Mouse (Mus musculus): Measurements from ENCODE around the gene Barhl1. TPM values are rescaled to one million over a fixed set of nuclear protein-coding genes. Genes with fewer than 3 reads are reported as not detected.

Gene Barhl1
- total and polyA plus RNA-seq, 3 experiments, result 0.07 to 0.11 TPM; not detected in 1

GRCm38 (mm10) chr2:28915104-28915738, 1.2 kb downstream of the Barhl1 start:
- DNase-seq (ENCODE audit: low spot score) (no peak), ATAC-seq (ENCODE audit: extremely low read depth, insufficient number of reproducible peaks, low FRiP score, poor library complexity, severe bottlenecking) (no peak)
- Histone ChIP-seq H3K9me3 (replicated peaks) (peaks cover 22% of the 10 kb centered on the region), H3K4me3 (ENCODE audit: low read depth, low read length) (no peak overlapping the region), H3K4me1 (ENCODE audit: insufficient read depth, low read depth, low read length) (no peaks in the 10 kb centered on the region), H3K27me3 (ENCODE audit: insufficient read depth, low read length) (peaks cover 5% of the 10 kb centered on the region; the same call in 1 of the 2 replicates), H3K36me3 (replicated peaks) (peaks cover 15% of the 10 kb centered on the region)
- TF ChIP-seq GATA2 (IDR thresholded peaks at IDR 0.05; ENCODE audit: borderline replicate concordance, low read depth, low read length) (no peak), POLR2AphosphoS5 (IDR thresholded peaks at IDR 0.05; ENCODE audit: insufficient replicate concordance, low read depth, low read length) (no peak), CTCF (IDR thresholded peaks at IDR 0.05; ENCODE audit: low read depth, low read length) (no peak), GATA1 (IDR thresholded peaks at IDR 0.05; ENCODE audit: borderline replicate concordance, low read length) (no peak), TAL1 (conservative IDR thresholded peaks at IDR 0.05; ENCODE audit: low read depth, low read length) (no peak)

GRCm38 (mm10) chr2:28914121-28914520, 2.3 kb downstream of the Barhl1 start:
- Histone ChIP-seq H3K27me3 (ENCODE audit: insufficient read depth, low read length) (peaks cover 5% of the 10 kb centered on the region; the same call in 1 of the 2 replicates), H3K4me3 (ENCODE audit: low read depth, low read length) (no peak overlapping the region), H3K4me1 (ENCODE audit: insufficient read depth, low read depth, low read length) (no peaks in the 10 kb centered on the region), H3K36me3 (replicated peaks) (peaks cover 24% of the 10 kb centered on the region), H3K9me3 (replicated peaks) (peaks cover 22% of the 10 kb centered on the region)
- no peak for ATAC-seq (ENCODE audit: extremely low read depth, insufficient number of reproducible peaks, low FRiP score, poor library complexity, severe bottlenecking)
- TF ChIP-seq CTCF (IDR thresholded peaks at IDR 0.05; ENCODE audit: low read depth, low read length), result no peak
- TF ChIP-seq GATA2 (IDR thresholded peaks at IDR 0.05; ENCODE audit: borderline replicate concordance, low read depth, low read length), result no peak
- TF ChIP-seq POLR2AphosphoS5 (IDR thresholded peaks at IDR 0.05; ENCODE audit: insufficient replicate concordance, low read depth, low read length), result no peak
- TF ChIP-seq GATA1 (IDR thresholded peaks at IDR 0.05; ENCODE audit: borderline replicate concordance, low read length), result no peak
- no peak for TF ChIP-seq TAL1 (conservative IDR thresholded peaks at IDR 0.05; ENCODE audit: low read depth, low read length)
- no peak for DNase-seq (ENCODE audit: low spot score)

DNA sequence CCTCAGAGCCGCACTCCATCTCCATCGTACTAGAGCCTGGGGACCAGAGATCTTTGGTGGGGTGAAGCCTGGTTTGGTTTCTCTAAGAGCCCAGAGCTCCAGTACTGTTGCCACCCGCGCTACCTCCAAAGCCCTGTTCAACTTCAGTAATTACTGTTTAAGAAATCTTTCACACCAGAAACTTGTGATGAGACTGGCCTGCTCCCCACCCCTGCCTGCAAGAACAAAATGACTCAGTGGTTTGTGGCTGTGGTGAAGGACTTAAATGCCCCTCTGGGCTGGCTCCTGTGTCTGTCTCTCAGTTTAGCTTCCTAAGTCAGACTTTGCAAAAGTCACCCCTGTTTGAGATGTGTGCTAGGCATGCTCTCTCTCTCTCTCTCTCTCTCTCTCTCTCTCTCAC, 3.5 kb downstream of the Barhl1 start:
- TF ChIP-seq GATA2 (IDR thresholded peaks at IDR 0.05; ENCODE audit: borderline replicate concordance, low read depth, low read length), result no peak
- no peak for TF ChIP-seq TAL1 (conservative IDR thresholded peaks at IDR 0.05; ENCODE audit: low read depth, low read length)
- no peak for TF ChIP-seq CTCF (IDR thresholded peaks at IDR 0.05; ENCODE audit: low read depth, low read length)
- no peak for TF ChIP-seq POLR2AphosphoS5 (IDR thresholded peaks at IDR 0.05; ENCODE audit: insufficient replicate concordance, low read depth, low read length)
- no peak for TF ChIP-seq GATA1 (IDR thresholded peaks at IDR 0.05; ENCODE audit: borderline replicate concordance, low read length)
- H3K4me1 ChIP-seq (ENCODE audit: insufficient read depth, low read depth, low read length), result no peaks in the 10 kb centered on the region
- no peak overlapping the region for H3K4me3 ChIP-seq (ENCODE audit: low read depth, low read length)
- ATAC-seq (ENCODE audit: extremely low read depth, insufficient number of reproducible peaks, low FRiP score, poor library complexity, severe bottlenecking) (no peak), DNase-seq (ENCODE audit: low spot score) (no peak)
- peaks cover 3% of the 10 kb centered on the region; the same call in 1 of the 2 replicates for H3K27me3 ChIP-seq (ENCODE audit: insufficient read depth, low read length)
- peaks cover 36% of the 10 kb centered on the region for H3K36me3 ChIP-seq (replicated peaks)
- peaks cover 22% of the 10 kb centered on the region for H3K9me3 ChIP-seq (replicated peaks)

DNA sequence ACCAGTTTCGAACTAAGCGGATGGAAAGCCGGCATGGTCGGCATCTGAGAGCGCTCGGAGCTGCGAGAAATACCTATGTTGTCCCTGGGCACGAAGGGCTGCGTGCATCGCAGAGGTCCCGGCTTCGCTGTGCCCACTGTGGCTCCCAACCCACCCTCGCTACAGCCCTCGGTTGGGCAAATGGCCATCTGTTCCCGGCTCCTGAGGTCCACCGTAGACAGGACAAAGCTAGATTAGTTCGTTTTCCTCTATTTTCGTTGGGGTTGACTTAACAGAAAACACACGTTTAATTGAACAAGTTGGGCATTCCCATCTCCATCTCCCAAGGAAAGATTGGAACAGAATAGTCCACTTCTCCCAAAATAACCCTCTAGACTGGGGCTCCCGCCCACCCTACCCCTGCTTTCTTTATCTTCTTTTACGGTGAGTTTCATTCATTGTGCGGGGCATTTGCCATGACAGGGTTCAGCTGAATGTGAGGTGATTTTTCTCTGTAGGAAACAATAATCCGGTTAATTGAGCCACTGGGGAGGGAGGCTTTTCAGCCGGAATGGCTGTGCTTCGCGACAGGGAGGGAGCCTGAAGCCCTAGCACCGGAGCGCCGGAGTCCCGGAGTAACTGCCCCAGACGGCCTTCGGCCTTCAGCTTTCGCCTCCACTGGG, 4.3 kb downstream of the Barhl1 start:
- Histone ChIP-seq H3K4me3 (ENCODE audit: low read depth, low read length) (no peak overlapping the region), H3K27me3 (ENCODE audit: insufficient read depth, low read length) (peaks cover 2% of the 10 kb centered on the region; the same call in 1 of the 2 replicates), H3K36me3 (replicated peaks) (peaks cover 43% of the 10 kb centered on the region), H3K4me1 (ENCODE audit: insufficient read depth, low read depth, low read length) (no peaks in the 10 kb centered on the region), H3K9me3 (replicated peaks) (peaks cover 14% of the 10 kb centered on the region)
- DNase-seq (ENCODE audit: low spot score) (no peak), ATAC-seq (ENCODE audit: extremely low read depth, insufficient number of reproducible peaks, low FRiP score, poor library complexity, severe bottlenecking) (no peak)
- TF ChIP-seq TAL1 (conservative IDR thresholded peaks at IDR 0.05; ENCODE audit: low read depth, low read length) (no peak), POLR2AphosphoS5 (IDR thresholded peaks at IDR 0.05; ENCODE audit: insufficient replicate concordance, low read depth, low read length) (no peak), CTCF (IDR thresholded peaks at IDR 0.05; ENCODE audit: low read depth, low read length) (no peak), GATA1 (IDR thresholded peaks at IDR 0.05; ENCODE audit: borderline replicate concordance, low read length) (no peak), GATA2 (IDR thresholded peaks at IDR 0.05; ENCODE audit: borderline replicate concordance, low read depth, low read length) (no peak)

- ATAC-seq (ENCODE audit: extremely low read depth, insufficient number of reproducible peaks, low FRiP score, poor library complexity, severe bottlenecking) (no peak), DNase-seq (ENCODE audit: low spot score) (no peak)
- Histone ChIP-seq H3K4me3 (ENCODE audit: low read depth, low read length) (no peak overlapping the region), H3K36me3 (replicated peaks) (peaks cover 50% of the 10 kb centered on the region), H3K4me1 (ENCODE audit: insufficient read depth, low read depth, low read length) (no peaks in the 10 kb centered on the region), H3K9me3 (replicated peaks) (peaks cover 10% of the 10 kb centered on the region), H3K27me3 (ENCODE audit: insufficient read depth, low read length) (peaks cover 2% of the 10 kb centered on the region; the same call in 1 of the 2 replicates)
- TF ChIP-seq POLR2AphosphoS5 (IDR thresholded peaks at IDR 0.05; ENCODE audit: insufficient replicate concordance, low read depth, low read length) (no peak), GATA2 (IDR thresholded peaks at IDR 0.05; ENCODE audit: borderline replicate concordance, low read depth, low read length) (no peak), GATA1 (IDR thresholded peaks at IDR 0.05; ENCODE audit: borderline replicate concordance, low read length) (no peak), CTCF (IDR thresholded peaks at IDR 0.05; ENCODE audit: low read depth, low read length) (no peak), TAL1 (conservative IDR thresholded peaks at IDR 0.05; ENCODE audit: low read depth, low read length) (no peak)
Measured at GRCm38 (mm10) chr2:28911331-28912038, 5.0 kb downstream of the Barhl1 start.

GRCm38 (mm10) chr2:28910877-28911276, 5.6 kb downstream of the Barhl1 start:
- Histone ChIP-seq H3K4me1 (ENCODE audit: insufficient read depth, low read depth, low read length) (no peaks in the 10 kb centered on the region), H3K27me3 (ENCODE audit: insufficient read depth, low read length) (peaks cover 2% of the 10 kb centered on the region; the same call in 1 of the 2 replicates), H3K36me3 (replicated peaks) (peaks cover 56% of the 10 kb centered on the region), H3K4me3 (ENCODE audit: low read depth, low read length) (no peak overlapping the region), H3K9me3 (replicated peaks) (0 out of 2 replicates have a peak, but pooled peaks cover 7% of the 10 kb centered on the region)
- ATAC-seq (ENCODE audit: extremely low read depth, insufficient number of reproducible peaks, low FRiP score, poor library complexity, severe bottlenecking), result no peak
- no peak for DNase-seq (ENCODE audit: low spot score)
- TF ChIP-seq GATA1 (IDR thresholded peaks at IDR 0.05; ENCODE audit: borderline replicate concordance, low read length), result no peak
- no peak for TF ChIP-seq POLR2AphosphoS5 (IDR thresholded peaks at IDR 0.05; ENCODE audit: insufficient replicate concordance, low read depth, low read length)
- no peak for TF ChIP-seq CTCF (IDR thresholded peaks at IDR 0.05; ENCODE audit: low read depth, low read length)
- TF ChIP-seq GATA2 (IDR thresholded peaks at IDR 0.05; ENCODE audit: borderline replicate concordance, low read depth, low read length), result no peak
- no peak for TF ChIP-seq TAL1 (conservative IDR thresholded peaks at IDR 0.05; ENCODE audit: low read depth, low read length)
